Mouse (Mus musculus) right cerebral cortex, adult 2 months (tissue): ENCODE data around the gene Twnk.
A peak's percentile ranks its signal among the peaks of the same experiment; 100 is the strongest.
"Not testable (repeated sequence)": the region's sequence is repeated elsewhere in the genome, so short reads cannot be mapped to it uniquely, and the experiment has no call there.

Experiments used
- DNase-seq, 2 experiments: peaks; one replicate each; pipeline ENCODE4 v3.0.0; 2021 to 2022; ENCODE audit warnings: low spot score in 2 of 2

Twnk gene

GRCm38 (mm10) chr19:45024775-45025174 is 19.3 kb downstream of the Twnk start:
- DNase-seq = no peak

DNA sequence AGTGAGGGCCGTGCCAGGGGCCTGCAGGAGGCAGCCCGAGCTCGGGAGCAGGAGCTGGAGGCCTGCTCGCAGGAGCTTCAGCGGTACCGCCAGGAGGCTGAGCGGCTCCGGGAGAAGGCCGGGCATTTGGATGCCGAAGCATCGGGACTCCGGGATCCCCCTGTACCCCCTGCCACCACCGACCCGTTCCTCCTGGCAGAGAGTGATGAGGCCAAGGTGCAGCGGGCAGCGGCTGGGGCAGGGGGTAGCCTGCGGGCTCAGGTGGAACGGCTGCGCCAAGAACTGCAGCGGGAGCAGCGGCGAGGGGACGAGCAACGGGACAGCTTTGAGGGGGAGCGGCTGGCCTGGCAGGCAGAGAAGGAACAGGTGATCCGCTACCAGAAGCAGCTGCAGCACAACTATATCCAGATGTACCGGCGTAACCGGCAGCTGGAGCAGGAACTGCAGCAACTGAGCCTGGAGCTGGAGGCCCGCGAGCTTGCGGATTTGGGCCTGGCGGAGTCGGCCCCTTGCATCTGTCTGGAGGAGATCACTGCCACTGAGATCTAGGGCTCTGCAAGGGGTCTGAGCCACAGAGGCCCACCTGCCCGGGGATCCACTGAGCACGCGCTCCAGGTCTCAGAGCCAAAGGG is 20.6 kb downstream of the Twnk start:
- no peak for DNase-seq

- DNase-seq = no peak
Observed at GRCm38 (mm10) chr19:45026958-45027670, 21.7 kb downstream of the Twnk start.

- no peak for DNase-seq
Observed at GRCm38 (mm10) chr19:45027848-45028247, 22.4 kb downstream of the Twnk start.

DNA sequence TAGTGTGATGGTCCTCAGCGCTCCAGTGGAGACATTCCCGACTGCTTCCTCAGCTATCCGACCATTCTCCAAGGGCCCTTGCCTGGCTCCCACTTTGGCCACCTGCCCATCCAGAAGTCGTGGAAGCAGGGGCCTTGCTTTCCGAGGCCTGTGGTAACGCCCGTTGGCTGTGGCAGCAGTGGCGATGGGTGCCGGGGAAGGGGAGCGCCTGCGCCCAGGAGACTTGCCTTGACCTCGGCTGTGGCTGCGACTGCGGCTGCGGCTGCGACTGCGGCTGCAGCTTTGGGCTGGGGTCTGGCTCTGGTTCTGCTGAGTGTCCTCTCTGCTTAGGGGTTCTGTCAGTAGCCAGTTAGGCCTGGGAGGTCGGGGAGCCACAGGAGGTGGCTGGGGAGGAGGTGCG is 23.3 kb downstream of the Twnk start:
- no peak for DNase-seq

GRCm38 (mm10) chr19:45029571-45029970 is 24.1 kb downstream of the Twnk start:
- DNase-seq = no peak

GRCm38 (mm10) chr19:45030111-45030510 is 24.6 kb downstream of the Twnk start:
- DNase-seq = peak in 1 of 2 experiments; percentile 61

DNA sequence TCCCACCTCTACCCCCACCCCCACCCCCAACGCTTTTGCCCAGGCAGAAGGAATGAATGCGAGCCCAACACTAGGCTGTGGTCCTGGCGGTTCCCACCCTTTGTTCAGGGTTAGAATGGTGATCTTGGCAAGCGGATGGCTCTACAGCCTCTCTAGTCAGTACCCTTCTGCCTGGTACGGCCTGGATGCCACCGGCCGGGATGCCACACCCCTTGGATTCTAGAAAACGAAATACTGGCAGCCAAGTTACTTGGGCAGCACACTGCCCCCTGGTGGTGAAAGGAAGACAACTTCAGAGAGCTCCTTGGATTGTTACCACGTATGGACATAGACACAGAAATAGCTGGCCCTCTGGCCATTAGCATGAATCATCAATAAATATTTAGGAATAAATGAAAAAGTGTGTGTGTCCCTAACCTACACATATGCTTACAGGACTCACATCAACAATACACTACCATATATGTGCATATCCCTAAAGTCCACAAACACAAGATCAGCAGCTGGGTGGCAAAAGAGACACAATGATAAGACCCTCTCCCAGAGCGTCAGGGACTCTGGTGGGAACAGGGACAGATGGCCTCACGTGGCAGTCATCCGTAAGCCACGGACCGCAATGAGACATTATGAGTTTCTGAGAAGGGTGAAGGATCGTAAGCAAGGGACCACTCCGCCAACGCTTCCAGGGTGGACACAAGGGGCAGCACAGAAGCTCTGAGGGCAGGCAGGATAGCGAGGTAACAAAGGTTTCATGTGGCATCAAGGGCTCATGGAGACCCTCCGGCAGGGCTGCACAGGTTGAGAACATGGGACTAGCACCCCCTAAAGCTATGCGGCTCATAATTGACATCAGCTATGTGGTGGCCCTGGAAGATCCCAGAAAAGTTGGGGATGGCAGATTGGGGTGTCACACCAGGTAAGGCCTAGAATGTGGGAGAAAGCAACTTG is 25.6 kb downstream of the Twnk start:
- DNase-seq = peak; percentile 79 to 86

GRCm38 (mm10) chr19:45031780-45032179 is 26.3 kb downstream of the Twnk start:
- peak; percentile 72 to 78 for DNase-seq

- no peak for DNase-seq
Observed at GRCm38 (mm10) chr19:45032570-45033332, 27.3 kb downstream of the Twnk start.

DNA sequence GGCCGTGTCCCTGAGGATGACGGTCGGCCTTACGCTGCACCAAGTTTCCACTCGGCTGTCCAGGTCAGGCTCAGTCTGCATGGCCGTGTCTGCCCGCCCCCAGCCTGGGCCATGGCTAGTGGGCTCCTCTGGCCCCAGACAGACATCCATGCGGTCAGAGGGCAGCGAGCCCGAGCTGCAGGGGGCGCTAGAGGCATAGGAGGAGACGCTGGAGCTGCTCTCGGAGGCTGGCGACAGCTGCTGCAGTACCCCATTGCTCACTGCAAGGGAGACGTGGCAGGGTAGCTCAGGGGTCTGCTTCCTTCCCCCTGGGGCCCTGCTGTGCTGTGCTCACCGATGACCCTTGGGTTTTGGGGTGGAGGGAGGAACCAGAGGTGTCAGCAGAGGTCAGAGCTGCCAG is 31.4 kb downstream of the Twnk start:
- DNase-seq = no peak

GRCm38 (mm10) chr19:45038198-45038597 is 32.7 kb downstream of the Twnk start:
- DNase-seq = not testable (repeated sequence)

DNA sequence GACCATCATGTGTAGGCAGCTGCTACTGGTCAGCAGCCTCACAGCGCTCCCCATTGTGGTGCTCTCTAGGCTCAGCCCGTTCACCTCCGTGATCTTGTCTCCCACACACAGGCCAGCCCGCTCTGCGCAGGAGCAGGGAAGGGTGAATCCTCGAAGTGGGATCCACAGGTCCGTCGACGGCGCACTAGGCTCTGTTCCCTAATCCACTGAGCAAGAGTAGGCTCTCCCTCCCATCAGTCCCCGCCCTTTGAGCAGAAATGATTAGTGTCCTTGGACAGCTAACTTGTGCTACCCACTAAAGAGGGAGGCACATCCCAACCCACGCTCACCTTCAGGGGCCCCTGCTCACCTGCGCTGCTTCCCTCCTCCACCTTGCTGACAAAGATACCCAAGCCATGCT is 34.8 kb downstream of the Twnk start:
- DNase-seq = no peak

GRCm38 (mm10) chr19:45044389-45044927 is 39.0 kb downstream of the Twnk start:
- no peak for DNase-seq

GRCm38 (mm10) chr19:45045236-45045635 is 39.8 kb downstream of the Twnk start:
- no peak for DNase-seq

GRCm38 (mm10) chr19:45045651-45046050 is 40.2 kb downstream of the Twnk start, which contains the start of gene Pdzd7:
Gene Pdzd7 (minus strand): TSS chr19:45045717.
- DNase-seq = no peak

DNA sequence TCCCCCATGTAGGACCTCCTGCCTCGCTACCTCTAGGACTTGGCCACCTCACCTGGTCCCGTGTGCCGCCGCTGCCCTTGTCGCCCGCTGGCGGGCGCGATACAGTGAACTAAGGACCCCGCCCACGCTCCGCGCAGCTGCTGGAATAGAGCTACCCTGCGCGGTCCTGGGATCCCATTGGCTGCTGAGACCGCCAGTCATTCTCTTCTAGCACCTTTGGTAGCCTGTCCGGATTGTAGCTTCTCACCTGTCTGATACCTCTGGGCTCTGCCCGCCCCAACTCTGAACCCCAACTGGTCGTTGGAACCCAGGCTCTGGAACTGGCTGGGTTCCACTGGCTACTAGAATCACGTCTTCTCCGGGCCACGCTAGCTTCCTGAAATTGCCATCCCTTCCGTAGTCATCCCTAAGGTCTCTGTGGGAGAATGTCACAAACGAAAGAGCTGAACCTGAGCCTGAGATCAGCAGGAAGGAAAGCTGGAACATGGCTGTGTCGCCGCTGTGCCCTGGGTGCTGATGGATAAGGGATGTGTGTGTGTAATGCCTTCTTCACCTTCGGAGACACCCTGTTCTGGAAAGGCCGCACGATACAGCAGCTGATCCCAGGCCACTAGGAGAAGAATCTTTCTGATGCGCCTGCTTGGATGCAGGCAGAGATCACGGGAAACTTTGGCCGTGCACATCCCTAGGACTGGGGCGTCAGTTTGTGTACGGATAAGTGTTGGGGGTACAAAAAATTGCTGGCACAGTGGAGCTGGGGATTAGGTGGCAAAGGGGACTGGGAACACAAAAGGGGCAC is 41.3 kb downstream of the Twnk start:
- peak; percentile 78 to 91 for DNase-seq

GRCm38 (mm10) chr19:45047417-45047934 is 42.0 kb downstream of the Twnk start, which contains the start of gene Sfxn3:
Gene Sfxn3 (plus strand): TSS chr19:45047503.
- peak; percentile 91 to 95 for DNase-seq

DNA sequence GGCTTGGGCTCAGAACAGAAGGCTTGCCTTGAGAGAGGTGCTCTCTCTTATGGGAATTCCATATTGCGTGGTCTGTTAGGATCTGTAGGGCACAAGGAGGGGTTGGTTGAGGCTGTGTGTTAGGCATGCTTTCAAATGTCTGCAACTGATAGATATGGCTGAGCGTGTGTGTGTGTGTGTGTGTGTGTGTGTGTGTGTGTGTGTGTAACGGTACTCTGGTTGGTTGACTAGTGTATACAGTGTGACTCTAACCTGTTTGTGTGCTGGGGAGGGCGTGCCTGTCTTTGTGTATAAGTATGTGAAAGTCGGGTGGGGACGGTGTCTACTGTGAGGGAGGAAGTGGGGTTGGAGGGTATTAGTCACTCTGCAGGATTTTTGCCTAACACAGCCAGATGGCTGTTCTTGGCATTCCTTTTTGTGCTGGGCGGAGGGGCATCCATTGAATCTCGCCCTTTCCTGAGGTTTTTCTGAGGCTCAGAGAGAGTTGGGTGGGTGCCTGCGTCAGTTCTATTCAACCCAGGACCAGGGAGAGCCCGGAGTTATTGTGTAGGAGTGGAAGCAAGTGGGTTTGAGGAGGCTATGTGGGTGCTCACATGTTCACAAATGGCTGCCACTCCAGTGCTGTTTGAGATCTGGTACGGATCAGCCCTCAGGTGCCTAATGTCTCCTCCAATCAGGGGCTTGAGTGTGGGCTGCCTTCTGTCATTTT is 42.6 kb downstream of the Twnk start:
- peak; percentile 86 to 91 for DNase-seq
